Mouse (Mus musculus) liver, postnatal 0 days (tissue): ENCODE measurements around the gene Rtkn.

Experiments
- CTCF ChIP-seq: sonication (generic); IDR thresholded peaks from 2 replicates; pipeline ENCODE4 v1.5.1; 2016; ENCODE audit warnings: antibody characterized with exemption, low read depth
- EP300 ChIP-seq: IDR thresholded peaks from 2 replicates; pipeline ENCODE4 v1.6.1; 2016; ENCODE audit warnings: antibody characterized with exemption, low read depth, mild to moderate bottlenecking

DNA sequence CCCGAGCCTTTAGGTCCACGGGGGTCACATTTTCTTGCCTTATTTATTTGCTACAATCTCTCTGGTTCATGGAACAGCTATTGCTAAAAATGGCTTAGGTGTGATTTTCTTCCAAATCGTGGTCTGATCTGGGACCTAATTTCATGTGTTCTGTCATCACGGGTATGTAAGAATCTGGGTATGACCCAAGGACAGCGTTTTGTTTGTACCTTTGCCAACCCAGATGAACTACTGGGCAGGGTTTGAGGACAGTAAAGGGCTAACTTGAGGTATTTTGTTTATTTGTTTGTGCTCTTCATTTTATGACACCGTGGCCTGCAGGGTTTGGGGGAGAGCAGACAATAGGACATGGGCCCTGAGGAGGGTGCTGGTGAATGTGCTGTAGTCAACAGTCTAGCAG, 45.3 kb downstream of the Rtkn start:
- TF ChIP-seq EP300 (no peak), CTCF (no peak)
